Mouse (Mus musculus) retina, postnatal 7 days (tissue): ENCODE results near the gene Dnajb7.
"Not testable (repeated sequence)": the region's sequence is repeated elsewhere in the genome, so short reads cannot be mapped to it uniquely, and the experiment has no call there.

Experiments used
- DNase-seq: peaks from one replicate; pipeline ENCODE4 v3.0.0-alpha.2; 2012; ENCODE audit warnings: low read depth, low spot score

The Dnajb7 gene

DNA sequence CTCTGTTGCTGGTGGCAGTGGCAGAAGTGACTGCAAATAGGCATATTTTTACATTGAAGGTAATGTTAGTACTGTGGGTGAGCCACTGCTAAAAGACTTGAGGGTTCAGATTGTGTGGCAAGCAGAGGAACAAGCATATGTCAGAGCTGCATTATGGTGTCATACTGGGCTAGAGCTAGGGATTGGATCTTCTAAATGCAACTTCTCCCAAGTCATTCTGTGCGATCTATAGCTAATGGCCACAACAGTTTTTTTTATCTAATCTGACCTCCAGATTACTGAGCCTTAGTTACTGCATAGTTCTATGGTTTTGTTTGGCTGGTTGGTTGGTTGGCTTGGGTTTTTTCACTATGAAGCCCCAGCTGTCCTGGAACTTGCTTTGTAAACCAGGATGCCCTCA, at the start of gene Dnajb7:
Gene Dnajb7, minus strand, starts transcription at position 101 of the 400 bp plus-strand sequence.
- DNase-seq, result no peak

DNA sequence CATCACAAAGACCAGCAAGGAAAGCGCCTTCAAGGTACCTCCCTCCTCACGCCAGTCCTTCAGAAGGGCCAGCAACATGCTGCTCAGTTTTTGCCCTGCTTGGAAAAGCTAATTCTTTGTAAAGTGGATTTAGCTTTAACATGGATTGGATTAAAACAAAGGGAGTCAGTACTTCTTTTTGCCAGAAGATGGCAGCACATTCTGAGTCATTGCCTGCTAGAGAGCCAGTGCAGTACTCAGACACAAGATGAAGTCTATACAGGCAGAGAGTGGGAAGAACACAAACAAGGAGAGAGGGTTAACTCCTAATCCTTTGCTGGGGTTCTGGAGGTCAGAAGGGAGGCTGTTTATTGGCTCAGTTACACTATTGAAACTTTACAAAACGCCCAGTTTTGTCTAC, 40.4 kb upstream of the Dnajb7 start:
- peak; percentile 85 for DNase-seq

DNA sequence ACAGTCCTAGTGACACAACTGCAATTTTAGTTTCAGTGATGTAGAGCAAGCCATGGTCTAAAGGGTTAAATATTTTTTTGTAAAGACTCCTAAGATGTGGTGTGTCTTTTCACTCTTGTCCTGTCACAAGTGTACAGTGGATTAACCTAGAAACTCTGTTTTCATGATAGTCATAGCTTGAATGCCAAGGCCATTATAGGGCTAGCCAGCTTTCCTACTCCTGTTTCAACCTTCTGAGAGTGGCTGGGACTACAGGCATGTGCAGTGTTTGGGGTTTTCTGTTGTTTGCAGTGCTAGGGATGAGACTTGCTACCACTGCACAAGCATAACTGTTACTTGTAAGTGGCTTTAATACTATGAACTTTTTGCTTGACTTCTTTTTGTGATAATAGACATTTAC, 31.1 kb upstream of the Dnajb7 start:
- no peak for DNase-seq

DNA sequence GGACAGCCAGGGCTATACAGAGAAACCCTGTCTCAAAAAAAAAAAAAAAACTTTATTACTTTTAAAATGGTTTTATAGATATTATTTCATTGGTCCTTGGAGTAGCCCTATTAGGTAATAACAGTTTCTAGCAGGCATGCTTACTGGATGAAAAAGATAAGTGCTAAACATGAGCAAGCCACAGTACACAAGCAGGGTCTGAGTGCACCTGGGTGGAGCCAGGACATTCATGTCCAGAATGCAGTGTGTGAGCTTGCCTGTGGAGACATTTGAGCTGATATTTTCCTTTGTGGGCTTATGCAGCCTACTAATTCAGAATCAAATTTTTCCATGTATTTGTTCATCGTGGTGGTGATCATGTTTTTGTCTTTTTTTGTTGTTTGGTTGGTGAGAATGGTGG, 30.2 kb upstream of the Dnajb7 start:
- DNase-seq, result no peak

DNA sequence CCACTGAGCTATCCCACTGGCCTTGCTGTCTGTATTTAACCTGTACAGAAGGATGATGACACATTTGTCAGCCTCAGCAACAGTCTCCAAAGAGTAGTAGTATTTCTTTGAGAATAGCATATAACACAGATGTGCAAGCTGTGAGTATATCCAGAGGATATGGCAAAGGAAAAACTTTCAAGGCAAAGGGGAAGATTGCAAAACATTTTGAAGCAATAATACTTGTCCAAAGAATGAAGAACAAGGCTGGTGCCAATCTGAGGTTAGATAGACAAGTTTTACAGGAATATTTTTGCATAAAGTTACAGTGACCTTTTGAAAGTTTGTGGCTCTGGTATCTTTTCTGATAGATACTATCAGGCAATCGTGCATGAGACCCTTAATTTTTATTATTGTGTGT, 23.1 kb upstream of the Dnajb7 start:
- no peak for DNase-seq

DNA sequence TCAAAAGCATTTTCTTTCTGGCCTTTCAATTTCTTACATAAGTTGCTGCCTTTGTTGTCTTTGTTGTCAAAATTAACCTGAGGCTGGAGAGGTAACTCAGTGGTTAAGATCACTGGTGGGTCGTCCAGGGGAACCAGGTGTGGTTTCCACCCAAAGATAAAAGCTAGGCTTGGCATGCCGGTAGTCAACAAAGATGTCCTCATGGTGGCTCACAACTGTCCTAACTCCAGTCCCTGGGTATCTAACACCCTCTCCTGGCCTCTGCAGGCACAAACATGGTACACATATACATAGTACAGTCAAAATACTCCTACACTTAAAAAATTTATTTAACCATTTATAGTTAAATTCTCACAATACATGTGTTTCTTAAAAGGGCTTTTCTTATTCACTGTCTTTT, 19.8 kb upstream of the Dnajb7 start:
- no peak for DNase-seq

DNA sequence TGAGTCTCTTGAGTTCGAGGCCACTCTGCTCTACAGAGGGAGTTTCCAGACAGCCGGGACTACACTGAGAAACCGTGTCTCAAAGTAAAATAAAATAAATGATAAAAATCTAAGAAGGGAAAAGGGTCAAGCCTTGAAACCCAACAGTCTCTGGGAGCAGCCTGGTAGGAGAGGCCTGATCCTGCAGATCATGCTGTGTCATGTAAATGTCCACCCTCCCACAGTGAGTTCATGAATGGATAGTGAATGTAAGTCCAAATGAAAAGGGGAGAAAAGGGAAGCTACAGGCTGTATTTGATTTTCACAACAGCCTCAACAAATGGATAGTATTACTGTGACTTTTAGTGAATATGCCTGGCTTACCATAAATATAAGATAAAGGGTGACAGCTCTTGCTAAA, 17.2 kb upstream of the Dnajb7 start:
- DNase-seq, result no peak

DNA sequence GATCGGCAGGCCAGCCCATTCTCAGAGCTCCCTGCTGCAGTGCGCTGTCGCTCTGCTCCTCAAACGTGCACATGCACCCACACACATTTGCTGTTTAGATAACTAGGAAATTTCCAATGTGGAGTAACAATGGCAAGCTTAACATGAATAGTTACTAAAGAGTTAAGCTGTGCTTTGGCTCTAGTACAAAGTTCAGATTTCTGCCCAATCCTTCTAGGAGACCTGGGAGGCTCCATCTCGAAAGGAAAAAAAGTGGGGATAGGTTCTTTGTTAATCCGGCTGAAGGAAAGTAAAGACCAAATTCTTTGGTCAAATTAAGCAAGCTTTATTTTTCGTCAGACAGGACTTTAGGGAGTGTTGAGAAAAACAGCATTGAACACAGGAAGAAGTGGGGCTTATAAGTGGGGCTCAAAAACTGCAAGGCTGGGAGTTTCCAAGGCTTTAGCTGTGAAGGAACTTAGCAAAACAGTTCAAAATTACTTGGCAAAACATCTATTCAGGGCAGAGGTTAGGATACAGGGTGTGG, 14.1 kb upstream of the Dnajb7 start:
- DNase-seq, result no peak

DNA sequence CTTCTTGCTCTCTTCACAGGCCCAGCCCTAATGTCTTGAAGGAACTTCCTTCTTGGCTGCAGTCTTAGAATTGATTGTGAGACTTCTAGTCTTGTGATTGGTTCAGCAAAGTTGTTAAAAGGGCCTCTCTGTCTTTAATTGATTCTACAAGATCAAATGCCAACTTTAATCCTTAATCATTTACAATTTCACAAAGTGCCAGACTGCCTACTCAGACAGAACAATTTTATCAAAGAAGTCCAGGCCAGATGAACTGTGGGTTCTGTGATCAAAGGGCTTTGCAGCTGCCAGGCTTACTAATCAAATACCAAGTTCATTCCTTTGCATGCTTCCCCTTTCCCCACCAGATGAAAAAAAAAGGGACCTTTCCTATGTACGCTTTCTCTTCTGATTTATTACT, 13.4 kb upstream of the Dnajb7 start:
- no peak for DNase-seq

DNA sequence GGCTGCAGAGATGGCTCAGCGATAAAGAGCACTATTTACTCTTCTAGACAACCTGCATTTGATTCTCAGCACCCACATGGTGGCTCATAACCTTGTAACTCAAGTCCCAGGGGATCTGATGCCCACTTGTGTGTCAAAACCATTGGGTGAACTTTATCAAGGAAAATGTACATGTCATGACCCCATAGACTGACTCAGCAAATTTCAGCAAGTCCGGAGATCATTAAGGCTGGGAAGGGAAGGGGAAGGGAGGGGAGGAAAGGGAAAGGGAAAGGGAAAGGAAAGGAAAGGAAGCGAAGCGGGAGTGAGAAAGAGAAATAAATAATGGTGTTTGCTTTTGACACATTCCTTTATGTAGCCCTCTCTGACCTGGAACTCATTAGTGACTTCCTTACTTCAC, 10.0 kb upstream of the Dnajb7 start:
- DNase-seq, result no peak

DNA sequence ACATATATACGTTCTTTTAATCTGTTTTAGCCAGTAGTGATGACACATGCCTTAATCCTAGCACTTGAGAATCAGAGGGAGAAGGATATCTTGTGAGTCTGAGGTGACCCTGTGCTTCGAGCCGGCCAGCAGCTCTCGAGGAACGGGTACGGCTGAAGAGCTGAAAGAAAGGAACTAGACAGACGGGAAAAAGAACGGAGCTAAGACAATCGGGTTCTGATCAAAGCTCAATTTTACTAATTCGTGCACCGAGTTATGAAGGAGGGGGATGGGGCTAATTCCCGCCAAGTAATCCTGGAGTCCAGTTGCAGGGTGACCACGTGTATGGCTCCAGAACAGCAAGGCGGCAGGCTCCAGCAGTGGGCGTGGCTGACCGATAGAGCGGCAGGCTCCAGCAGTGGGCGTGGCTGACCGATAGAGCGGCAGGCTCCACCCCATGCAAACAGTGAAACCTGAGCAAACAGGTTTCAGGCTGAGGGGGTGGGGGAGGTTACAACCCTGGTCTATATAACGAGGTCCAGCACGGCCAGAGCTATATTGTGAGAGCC, 8.7 kb upstream of the Dnajb7 start:
- not testable (repeated sequence) for DNase-seq

DNA sequence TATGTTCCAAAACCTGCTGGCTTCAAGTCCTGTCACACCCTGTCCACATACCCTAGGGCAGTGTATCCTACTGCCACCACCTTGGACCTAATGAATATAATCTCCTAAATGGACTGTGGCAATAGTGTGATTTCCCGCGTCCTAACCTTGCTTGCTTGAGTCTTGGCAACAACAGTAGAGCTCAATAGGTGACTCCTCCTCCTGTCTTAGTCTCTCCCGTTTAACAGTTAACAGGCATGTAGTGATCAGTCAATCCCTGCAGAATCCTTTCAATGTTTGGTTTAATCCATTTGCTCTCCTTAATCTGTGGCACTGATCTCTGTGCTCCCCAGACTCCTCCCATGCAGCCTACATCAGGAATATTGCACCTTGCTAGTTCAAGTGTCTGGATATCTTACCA, 3.1 kb downstream of the Dnajb7 start:
- DNase-seq, result no peak

DNA sequence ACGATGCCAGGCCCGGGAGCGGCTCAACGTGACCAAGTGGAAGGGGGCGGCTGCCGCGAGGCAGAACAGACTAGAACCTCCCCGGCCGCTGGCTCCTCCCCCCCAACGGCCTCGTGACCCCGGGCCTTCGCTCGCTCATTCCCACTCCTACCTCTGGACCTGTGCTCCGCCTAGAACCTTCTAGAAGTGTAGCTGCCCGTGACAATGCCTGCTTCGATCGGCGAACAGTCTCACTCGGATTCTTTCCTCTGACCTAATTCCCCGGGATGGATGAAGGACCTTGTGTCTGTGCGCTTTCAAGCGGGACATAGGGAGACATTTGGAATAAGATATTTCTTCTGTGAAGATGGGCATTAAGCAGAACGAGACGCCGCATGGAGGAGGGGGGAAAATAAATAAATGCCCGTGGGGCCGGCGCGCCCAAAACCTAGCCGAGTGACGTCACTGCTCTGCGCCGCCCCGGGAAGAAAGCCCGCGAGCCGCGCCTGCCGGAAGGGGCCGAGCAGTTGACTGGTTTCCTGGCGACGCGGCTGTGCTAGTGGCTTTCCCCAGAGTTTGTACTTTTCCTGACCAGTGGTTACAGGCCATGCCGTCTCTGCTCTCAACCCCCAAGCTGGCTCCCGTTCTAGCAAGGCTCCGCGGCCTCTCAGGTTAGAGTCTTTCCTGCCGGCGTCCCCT, 8.3 kb downstream of the Dnajb7 start, which contains the start of the genes St13 and Xpnpep3:
Gene St13, minus strand, starts transcription at position 440 of the 678 bp plus-strand sequence.
Gene Xpnpep3, plus strand, starts transcription at position 501 of the 678 bp plus-strand sequence.
- DNase-seq, result peak; percentile 93

DNA sequence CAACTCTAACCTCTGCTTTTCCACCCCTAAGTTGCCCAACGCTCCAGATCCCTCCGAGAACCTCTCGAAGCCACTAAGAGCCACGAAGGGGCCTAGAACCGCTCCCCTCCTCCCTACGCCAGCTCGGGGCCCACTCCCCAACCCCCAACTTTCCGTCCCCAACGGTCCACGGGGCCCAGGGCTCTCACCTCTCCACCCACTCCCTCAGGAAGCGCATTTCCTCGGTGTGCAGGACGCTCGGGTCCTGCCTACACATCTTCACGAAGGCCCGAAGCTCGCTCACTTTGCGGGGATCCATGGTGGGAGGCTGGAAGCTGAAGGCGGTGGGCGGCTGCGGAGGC, 8.8 kb downstream of the Dnajb7 start:
- DNase-seq, result no peak

DNA sequence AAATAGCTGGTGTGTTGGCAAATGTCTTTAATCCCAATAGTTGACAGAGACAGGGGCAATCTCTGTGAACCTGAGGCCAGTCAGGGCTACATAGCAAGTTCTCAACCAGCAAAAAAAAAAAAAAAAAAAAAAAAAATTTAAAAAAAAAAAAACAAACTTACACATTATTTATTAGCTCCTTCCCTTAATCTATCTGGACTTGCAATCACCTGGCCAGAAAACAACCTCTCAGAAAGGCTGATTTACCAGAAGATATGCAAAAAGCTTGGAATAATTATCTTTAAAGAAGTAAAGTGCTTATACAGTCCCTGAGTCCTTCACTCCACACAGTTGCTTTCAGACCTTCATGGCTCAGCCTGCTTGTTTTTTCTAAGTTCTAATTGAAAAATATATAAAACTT, 9.9 kb downstream of the Dnajb7 start:
- no peak for DNase-seq

DNA sequence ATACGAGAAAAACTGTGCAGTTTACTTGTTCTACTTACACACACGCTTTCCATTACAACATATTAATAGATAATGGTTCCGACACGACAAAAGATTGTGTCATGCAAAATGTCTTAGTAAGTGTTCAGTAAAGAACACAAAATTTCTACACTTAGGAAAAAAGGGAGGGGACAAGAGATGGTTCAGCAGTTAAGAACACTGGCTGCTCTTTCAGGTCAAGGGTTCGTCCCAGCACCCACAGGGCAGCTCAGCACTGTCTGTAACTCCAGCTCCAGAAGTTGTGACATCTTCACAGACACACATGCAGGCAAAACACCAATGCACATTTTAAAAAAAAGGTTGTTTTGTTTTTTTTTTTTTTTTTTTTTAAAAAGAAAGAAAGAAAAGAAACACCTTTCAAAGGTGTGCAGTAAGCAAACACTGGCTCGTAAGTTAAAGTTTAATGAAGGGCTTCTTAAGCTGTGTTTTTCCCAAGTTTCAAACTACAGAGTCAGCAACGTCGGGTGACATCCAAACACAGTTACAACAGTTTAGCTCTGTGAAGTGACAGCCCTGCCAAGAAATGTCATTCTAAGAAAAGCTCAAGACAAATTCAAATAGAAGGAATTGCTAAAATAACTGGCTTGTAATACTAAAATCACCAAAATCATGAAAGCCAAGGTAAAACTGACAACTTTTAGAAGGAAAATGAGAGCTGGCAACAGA, 13.7 kb downstream of the Dnajb7 start:
- no peak for DNase-seq

DNA sequence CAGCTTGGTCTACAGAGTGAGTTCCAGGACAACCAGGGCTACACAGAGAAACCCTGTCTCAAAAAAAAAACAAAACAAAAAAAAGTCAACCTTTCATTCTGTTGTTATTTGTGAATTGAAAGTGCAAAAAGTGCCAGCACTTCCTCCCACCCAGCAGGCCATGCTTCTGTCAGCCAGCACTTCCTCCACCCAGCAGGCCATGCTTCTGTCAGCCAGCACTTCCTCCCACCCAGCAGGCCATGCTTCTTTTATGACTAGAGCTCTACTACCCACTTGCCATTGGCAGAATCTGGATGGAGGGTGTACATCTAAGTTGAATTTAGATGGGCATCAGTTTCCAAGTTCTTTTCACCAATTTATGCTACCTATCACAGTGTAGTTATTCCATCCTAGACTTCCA, 15.1 kb downstream of the Dnajb7 start:
- no peak for DNase-seq

DNA sequence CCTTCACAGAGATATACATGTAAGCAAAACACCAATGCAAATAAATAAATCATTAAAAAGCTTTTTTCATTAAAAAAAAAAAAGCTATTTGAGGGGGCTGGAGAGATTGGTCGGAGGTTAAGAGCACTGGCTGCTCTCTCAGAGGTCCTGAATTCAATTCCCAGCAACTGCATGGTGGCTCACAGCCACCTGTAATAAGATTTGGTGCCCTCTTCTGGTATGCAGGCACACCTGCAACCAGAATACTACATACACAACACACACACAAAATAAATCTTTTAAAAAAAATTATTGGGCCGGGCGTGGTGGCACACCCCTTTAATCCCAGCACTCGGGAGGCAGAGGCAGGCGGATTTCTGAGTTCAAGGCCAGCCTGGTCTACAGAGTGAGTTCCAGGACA, 21.8 kb downstream of the Dnajb7 start:
- DNase-seq, result no peak

DNA sequence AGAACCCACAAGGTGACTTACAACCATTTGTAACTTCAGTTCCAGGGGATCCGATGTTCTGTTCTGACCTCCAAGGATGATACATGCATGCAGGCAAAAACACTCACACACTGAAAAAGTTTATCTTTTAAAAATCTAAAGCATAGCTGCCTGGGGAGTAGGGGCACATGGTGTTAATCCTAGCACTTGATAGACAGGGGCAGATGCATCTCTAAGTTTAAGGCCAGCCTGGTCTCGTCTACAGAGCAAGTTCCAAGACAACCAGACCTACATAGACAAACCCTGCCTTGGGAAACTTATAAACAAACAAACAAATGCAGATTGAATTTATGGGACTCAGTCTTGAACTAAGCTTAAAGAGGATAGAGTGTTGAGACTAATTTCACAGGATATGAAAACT, 29.3 kb downstream of the Dnajb7 start:
- no peak for DNase-seq

DNA sequence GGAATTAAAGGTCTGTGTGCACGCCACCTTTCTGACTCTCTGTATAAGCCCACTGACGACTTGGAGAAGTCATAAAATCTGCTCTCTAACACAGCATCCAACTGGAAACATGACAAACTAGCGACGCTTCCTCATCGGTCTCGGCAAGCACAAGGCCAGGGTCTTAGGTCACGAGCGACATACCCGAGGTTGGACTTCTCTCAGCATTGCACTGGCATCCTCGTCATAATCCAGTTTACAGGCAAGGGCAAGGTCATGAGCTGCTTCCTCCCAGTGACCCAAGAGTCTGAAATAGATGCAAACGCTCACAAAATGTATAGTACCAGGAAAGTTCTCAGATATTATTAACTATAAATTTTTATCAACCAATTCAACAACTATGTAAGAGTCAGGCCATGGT, 33.5 kb downstream of the Dnajb7 start:
- DNase-seq, result no peak

DNA sequence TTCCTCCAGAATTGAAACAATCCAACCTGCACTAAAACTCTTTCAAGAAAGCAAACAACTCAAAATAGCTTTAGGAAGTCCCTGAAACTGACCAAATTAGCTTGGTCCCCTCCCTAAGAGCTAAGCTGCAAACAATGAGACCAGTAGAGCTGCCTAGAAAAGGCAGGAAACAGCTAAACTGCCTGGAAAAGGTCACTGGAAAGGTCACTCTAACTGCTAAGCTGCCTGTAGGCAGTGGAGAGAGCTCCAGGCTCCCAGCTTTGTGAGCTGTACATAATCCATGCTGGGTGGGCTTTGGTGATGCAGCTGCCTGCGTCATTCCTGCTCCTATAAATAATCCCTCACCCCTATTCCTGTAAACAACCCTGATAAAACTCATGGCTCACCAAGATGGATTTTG, 37.7 kb downstream of the Dnajb7 start:
- DNase-seq, result no peak

DNA sequence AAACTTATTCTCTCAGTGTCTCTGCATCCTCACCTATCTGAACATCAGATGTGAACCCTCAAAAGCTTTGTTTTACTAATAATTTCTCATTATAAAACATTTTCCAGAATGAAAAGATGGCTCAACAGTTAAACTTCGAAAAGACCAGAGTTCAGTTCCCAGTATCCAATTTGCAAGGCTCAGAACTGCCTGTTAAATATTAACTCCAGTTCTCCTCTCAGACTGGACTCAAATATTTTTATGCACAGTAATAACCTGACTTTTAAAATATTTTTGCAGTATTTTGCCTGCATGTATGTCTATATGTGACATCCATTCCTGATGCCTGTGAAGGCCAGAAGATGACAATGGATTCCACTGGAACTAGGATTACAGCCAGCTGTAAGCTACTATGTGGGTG, 39.5 kb downstream of the Dnajb7 start:
- no peak for DNase-seq

DNA sequence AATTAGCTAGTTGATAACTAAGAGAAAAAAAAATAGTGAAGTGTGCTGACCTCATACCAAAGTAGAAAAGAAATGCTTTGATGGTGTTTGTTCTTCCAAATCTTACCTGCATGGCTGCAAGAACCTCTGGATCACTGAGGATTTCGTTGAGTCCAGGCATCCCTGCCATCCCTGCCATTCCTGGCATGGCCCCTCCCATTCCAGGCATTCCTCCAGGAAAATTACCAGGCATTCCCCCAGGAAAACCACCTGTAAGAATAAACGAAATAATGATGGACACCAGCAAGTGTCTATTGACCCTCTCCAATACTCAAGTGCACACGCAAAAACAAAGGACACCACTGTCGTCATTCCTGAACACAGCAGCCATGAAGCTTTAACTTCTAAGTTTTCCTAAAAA, 41.9 kb downstream of the Dnajb7 start:
- DNase-seq, result no peak
